Mouse (Mus musculus) megakaryocyte, embryonic 14.5 days (primary cell): ENCODE measurements around the gene Lrmda.

ENCODE experiments used
- FLI1 ChIP-seq: IDR thresholded peaks from 2 replicates; pipeline ENCODE4 v1.6.1; 2012; ENCODE audit warnings: low read length, inconsistent platforms, mixed read lengths
- GATA1 ChIP-seq: IDR thresholded peaks from 3 replicates; pipeline ENCODE4 v1.6.1; 2012; ENCODE audit warnings: mixed read lengths, low read length, inconsistent platforms, borderline replicate concordance

GRCm38 (mm10) chr14:22700236-22700635 lies 680.7 kb downstream of the Lrmda start:
- no peak for TF ChIP-seq GATA1
- no peak for TF ChIP-seq FLI1
